Mouse (Mus musculus): ENCODE results near the gene Mcmbp. TPM values are rescaled to one million over a fixed set of nuclear protein-coding genes. Genes with fewer than 3 reads are reported as not detected.

Mcmbp gene
- polyA plus RNA-seq, 1 experiment from 2014 or later, result 81.0 TPM

DNA sequence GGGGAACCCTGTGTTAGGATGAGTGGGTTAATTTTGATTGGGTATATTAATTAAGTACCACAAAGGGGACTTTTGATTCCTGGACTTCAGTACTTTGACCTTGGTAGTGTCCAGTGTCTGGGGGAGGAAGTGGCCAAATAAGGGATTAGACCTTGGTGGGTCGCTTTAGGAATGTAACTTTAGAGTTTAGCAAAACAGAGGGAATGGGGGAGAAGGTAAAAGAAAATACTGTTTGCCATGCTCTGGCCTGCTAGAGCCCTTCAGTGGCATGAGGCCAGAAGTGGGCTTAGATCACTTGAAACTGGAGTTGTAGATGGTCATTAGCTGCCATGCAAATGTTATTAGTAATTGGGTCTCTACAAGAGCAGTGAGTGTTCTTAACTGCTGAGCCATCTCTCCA is 83.3 kb downstream of the Mcmbp start:
- no peak for DNase-seq (ENCODE audit: low spot score)
- Histone ChIP-seq H3K36me3 (peaks cover 8% of the 10 kb centered on the region), H3K27me3 (ENCODE audit: low read depth, poor library complexity, severe bottlenecking) (no peaks in the 10 kb centered on the region), H3K4me1 (no peaks in the 10 kb centered on the region), H3K27ac (replicated peaks) (no peak overlapping the region), H3K9me3 (replicated peaks) (no peaks in the 10 kb centered on the region), H3K4me3 (no peak overlapping the region)
- WGBS, result 71% methylated on average over 1 of the region's 1 CpGs

Other genes with a start within 250 kb of the Mcmbp start
- gene Bag3, start 216.9 kb downstream of the Mcmbp start, polyA plus RNA-seq (2016; fragmentation: Nextera tagmentation; extraction: Ambion mirVana), result 6.4 and 7.2 TPM in 2 replicates
- gene Inpp5f, start 129.2 kb downstream of the Mcmbp start, polyA plus RNA-seq (2016; fragmentation: Nextera tagmentation; extraction: Ambion mirVana), result 45.2 and 70.8 TPM in 2 replicates
- gene Sec23ip, start 4.4 kb upstream of the Mcmbp start, polyA plus RNA-seq (2016; fragmentation: Nextera tagmentation; extraction: Ambion mirVana), result 40.7 and 45.3 TPM in 2 replicates

Data from midbrain, embryonic 10.5 days (tissue).